Mouse (Mus musculus): Measurements from ENCODE around the gene Uroc1. TPM values are rescaled to one million over a fixed set of nuclear protein-coding genes. Genes with fewer than 3 reads are reported as not detected.

Gene Uroc1
- polyA plus RNA-seq, 1 experiment: not detected

- no peaks in the 10 kb centered on the region for H3K79me3 ChIP-seq (ENCODE audit: low read depth)
- H3K4me3 ChIP-seq (ENCODE audit: insufficient read depth, poor library complexity, severe bottlenecking): no peak overlapping the region
- TF ChIP-seq MYOG (IDR thresholded peaks at IDR 0.05; ENCODE audit: control insufficient read depth, extremely low read depth, insufficient read length) (no peak), CTCF (IDR thresholded peaks at IDR 0.05; ENCODE audit: control insufficient read depth, insufficient read depth, insufficient read length) (no peak), USF1 (IDR thresholded peaks at IDR 0.05; ENCODE audit: low read depth) (no peak), MYOD1 (IDR thresholded peaks at IDR 0.05; ENCODE audit: control insufficient read depth, insufficient read length, low read depth) (no peak)
- H3K79me2 ChIP-seq (ENCODE audit: control insufficient read depth, insufficient read depth): no peaks in the 10 kb centered on the region
- no peak overlapping the region for H3ac ChIP-seq (ENCODE audit: control insufficient read depth, insufficient read length, low read depth)
- H3K27me3 ChIP-seq (ENCODE audit: control insufficient read depth, insufficient read depth, insufficient read length): no peaks in the 10 kb centered on the region
- peaks cover 6% of the 10 kb centered on the region for H3K36me3 ChIP-seq (ENCODE audit: control insufficient read depth, insufficient read depth)
These were observed 60.9 kb downstream of the Uroc1 start for GRCm38 (mm10) chr6:90393948-90394347.

GRCm38 (mm10) chr6:90395751-90396150, 62.7 kb downstream of the Uroc1 start:
- Histone ChIP-seq H3K79me2 (ENCODE audit: control insufficient read depth, insufficient read depth) (no peaks in the 10 kb centered on the region), H3K4me3 (ENCODE audit: insufficient read depth, poor library complexity, severe bottlenecking) (no peak overlapping the region), H3K79me3 (ENCODE audit: low read depth) (no peaks in the 10 kb centered on the region), H3ac (ENCODE audit: control insufficient read depth, insufficient read length, low read depth) (no peak overlapping the region), H3K27me3 (ENCODE audit: control insufficient read depth, insufficient read depth, insufficient read length) (no peaks in the 10 kb centered on the region), H3K36me3 (ENCODE audit: control insufficient read depth, insufficient read depth) (peaks cover 4% of the 10 kb centered on the region)
- TF ChIP-seq MYOG (IDR thresholded peaks at IDR 0.05; ENCODE audit: control insufficient read depth, extremely low read depth, insufficient read length) (no peak), CTCF (IDR thresholded peaks at IDR 0.05; ENCODE audit: control insufficient read depth, insufficient read depth, insufficient read length) (no peak), CEBPB (IDR thresholded peaks at IDR 0.05; ENCODE audit: low read depth) (no peak), USF1 (IDR thresholded peaks at IDR 0.05; ENCODE audit: low read depth) (no peak), FOSL1 (IDR thresholded peaks at IDR 0.05; ENCODE audit: insufficient read depth, low read length, poor library complexity, severe bottlenecking) (no peak), MYOD1 (IDR thresholded peaks at IDR 0.05; ENCODE audit: control insufficient read depth, insufficient read length, low read depth) (no peak), MAX (IDR thresholded peaks at IDR 0.05) (no peak)

- TF ChIP-seq CEBPB (IDR thresholded peaks at IDR 0.05; ENCODE audit: low read depth) (no peak), MYOG (IDR thresholded peaks at IDR 0.05; ENCODE audit: control insufficient read depth, extremely low read depth, insufficient read length) (no peak), MYOD1 (IDR thresholded peaks at IDR 0.05; ENCODE audit: control insufficient read depth, insufficient read length, low read depth) (no peak), FOSL1 (IDR thresholded peaks at IDR 0.05; ENCODE audit: insufficient read depth, low read length, poor library complexity, severe bottlenecking) (no peak), USF1 (IDR thresholded peaks at IDR 0.05; ENCODE audit: low read depth) (no peak), MAX (IDR thresholded peaks at IDR 0.05) (no peak), CTCF (IDR thresholded peaks at IDR 0.05; ENCODE audit: control insufficient read depth, insufficient read depth, insufficient read length) (no peak)
- H3K36me3 ChIP-seq (ENCODE audit: control insufficient read depth, insufficient read depth): no peaks in the 10 kb centered on the region
These were observed 64.2 kb downstream of the Uroc1 start for GRCm38 (mm10) chr6:90397291-90397690.

GRCm38 (mm10) chr6:90408632-90409031, 75.5 kb downstream of the Uroc1 start:
- TF ChIP-seq MYOD1 (IDR thresholded peaks at IDR 0.05; ENCODE audit: control insufficient read depth, insufficient read length, low read depth) (no peak), MYOG (IDR thresholded peaks at IDR 0.05; ENCODE audit: control insufficient read depth, extremely low read depth, insufficient read length) (no peak)
- Histone ChIP-seq H3K4me3 (ENCODE audit: insufficient read depth, poor library complexity, severe bottlenecking) (no peak overlapping the region), H3K27me3 (ENCODE audit: control insufficient read depth, insufficient read depth, insufficient read length) (no peaks in the 10 kb centered on the region), H3K79me3 (ENCODE audit: low read depth) (no peaks in the 10 kb centered on the region), H3K36me3 (ENCODE audit: control insufficient read depth, insufficient read depth) (no peaks in the 10 kb centered on the region), H3K79me2 (ENCODE audit: control insufficient read depth, insufficient read depth) (no peaks in the 10 kb centered on the region), H3ac (ENCODE audit: control insufficient read depth, insufficient read length, low read depth) (no peak overlapping the region)

More at GRCm38 (mm10) chr6:90397291-90397690, 64.2 kb downstream of the Uroc1 start:
- Histone ChIP-seq H3K79me3 (ENCODE audit: low read depth) (no peaks in the 10 kb centered on the region), H3K4me3 (ENCODE audit: insufficient read depth, poor library complexity, severe bottlenecking) (no peak overlapping the region), H3ac (ENCODE audit: control insufficient read depth, insufficient read length, low read depth) (no peak overlapping the region), H3K79me2 (ENCODE audit: control insufficient read depth, insufficient read depth) (no peaks in the 10 kb centered on the region), H3K27me3 (ENCODE audit: control insufficient read depth, insufficient read depth, insufficient read length) (no peaks in the 10 kb centered on the region)

- TF ChIP-seq MYOD1 (IDR thresholded peaks at IDR 0.05; ENCODE audit: control insufficient read depth, insufficient read length, low read depth) (no peak), CEBPB (IDR thresholded peaks at IDR 0.05; ENCODE audit: low read depth) (no peak), FOSL1 (IDR thresholded peaks at IDR 0.05; ENCODE audit: insufficient read depth, low read length, poor library complexity, severe bottlenecking) (no peak), MYOG (IDR thresholded peaks at IDR 0.05; ENCODE audit: control insufficient read depth, extremely low read depth, insufficient read length) (no peak), USF1 (IDR thresholded peaks at IDR 0.05; ENCODE audit: low read depth) (no peak), MAX (IDR thresholded peaks at IDR 0.05) (no peak), CTCF (IDR thresholded peaks at IDR 0.05; ENCODE audit: control insufficient read depth, insufficient read depth, insufficient read length) (no peak)
- no peaks in the 10 kb centered on the region for H3K36me3 ChIP-seq (ENCODE audit: control insufficient read depth, insufficient read depth)
- H3K79me2 ChIP-seq (ENCODE audit: control insufficient read depth, insufficient read depth): no peaks in the 10 kb centered on the region
- H3K27me3 ChIP-seq (ENCODE audit: control insufficient read depth, insufficient read depth, insufficient read length): peaks cover 7% of the 10 kb centered on the region
- H3K79me3 ChIP-seq (ENCODE audit: low read depth): no peaks in the 10 kb centered on the region
- H3K4me3 ChIP-seq (ENCODE audit: insufficient read depth, poor library complexity, severe bottlenecking): no peak overlapping the region
- no peak overlapping the region for H3ac ChIP-seq (ENCODE audit: control insufficient read depth, insufficient read length, low read depth)
These were observed 77.9 kb downstream of the Uroc1 start for GRCm38 (mm10) chr6:90410972-90411371.

GRCm38 (mm10) chr6:90411926-90412325, 78.8 kb downstream of the Uroc1 start:
- TF ChIP-seq MAX (IDR thresholded peaks at IDR 0.05) (no peak), USF1 (IDR thresholded peaks at IDR 0.05; ENCODE audit: low read depth) (no peak), MYOD1 (IDR thresholded peaks at IDR 0.05; ENCODE audit: control insufficient read depth, insufficient read length, low read depth) (no peak), CEBPB (IDR thresholded peaks at IDR 0.05; ENCODE audit: low read depth) (no peak), MYOG (IDR thresholded peaks at IDR 0.05; ENCODE audit: control insufficient read depth, extremely low read depth, insufficient read length) (no peak), FOSL1 (IDR thresholded peaks at IDR 0.05; ENCODE audit: insufficient read depth, low read length, poor library complexity, severe bottlenecking) (no peak), CTCF (IDR thresholded peaks at IDR 0.05; ENCODE audit: control insufficient read depth, insufficient read depth, insufficient read length) (no peak)
- Histone ChIP-seq H3K4me3 (ENCODE audit: insufficient read depth, poor library complexity, severe bottlenecking) (no peak overlapping the region), H3K36me3 (ENCODE audit: control insufficient read depth, insufficient read depth) (no peaks in the 10 kb centered on the region), H3K79me2 (ENCODE audit: control insufficient read depth, insufficient read depth) (no peaks in the 10 kb centered on the region), H3K27me3 (ENCODE audit: control insufficient read depth, insufficient read depth, insufficient read length) (peaks cover 15% of the 10 kb centered on the region), H3K79me3 (ENCODE audit: low read depth) (no peaks in the 10 kb centered on the region), H3ac (ENCODE audit: control insufficient read depth, insufficient read length, low read depth) (no peak overlapping the region)

Other genes starting within 250 kb of the Uroc1 start
- not detected for gene Vmn1r50, start 231.9 kb upstream of the Uroc1 start, polyA plus RNA-seq (2012; fragmentation: generic; extraction: Trizol)
- not detected for gene Vmn1r51, start 210.7 kb upstream of the Uroc1 start, polyA plus RNA-seq (2012; fragmentation: generic; extraction: Trizol)
- not detected for gene Vmn1r52, start 158.5 kb upstream of the Uroc1 start, polyA plus RNA-seq (2012; fragmentation: generic; extraction: Trizol)
- gene V1ra8, start 130.5 kb upstream of the Uroc1 start, polyA plus RNA-seq (2012; fragmentation: generic; extraction: Trizol): not detected
- not detected for gene Vmn1r53, start 108.8 kb upstream of the Uroc1 start, polyA plus RNA-seq (2012; fragmentation: generic; extraction: Trizol)
- gene Vmn1r54, start 87.0 kb upstream of the Uroc1 start, polyA plus RNA-seq (2012; fragmentation: generic; extraction: Trizol): not detected
- gene BC048671, start 32.1 kb upstream of the Uroc1 start, polyA plus RNA-seq (2012; fragmentation: generic; extraction: Trizol): not detected
- 0.05 TPM for gene Chst13, start 8.1 kb upstream of the Uroc1 start, polyA plus RNA-seq (2012; fragmentation: generic; extraction: Trizol)
- 7.4 TPM for gene Zxdc, start 36.2 kb downstream of the Uroc1 start, polyA plus RNA-seq (2012; fragmentation: generic; extraction: Trizol)
- gene Cfap100, start 95.5 kb downstream of the Uroc1 start, polyA plus RNA-seq (2012; fragmentation: generic; extraction: Trizol): 0.02 TPM
- gene Klf15, start 129.3 kb downstream of the Uroc1 start, polyA plus RNA-seq (2012; fragmentation: generic; extraction: Trizol): not detected
- 0.16 TPM for gene Aldh1l1, start 153.1 kb downstream of the Uroc1 start, polyA plus RNA-seq (2012; fragmentation: generic; extraction: Trizol)